Mouse (Mus musculus) kidney, postnatal 0 days (tissue): ENCODE measurements around the gene Cux2. TPM values are rescaled to one million over a fixed set of nuclear protein-coding genes. Genes with fewer than 3 reads are reported as not detected.

Source experiments
- ATAC-seq: fragments of 200-750 bp; cut with Nextera tagmentation; replicated peaks from 2 replicates; pipeline ENCODE4 v1.8.0; 2017; ENCODE audit warnings: low read depth, moderate number of reproducible peaks, moderate TSS enrichment, moderate library complexity; ENCODE audit not compliant: low FRiP score
- DNase-seq: peaks from one replicate; pipeline ENCODE4 v3.0.0-alpha.2; 2016; ENCODE audit warnings: low spot score
- H3K27ac ChIP-seq: fragments of 300-500 bp; sonication (generic); 2 replicates; pipeline ENCODE4 v1.5.1; 2014; ENCODE audit warnings: mild to moderate bottlenecking
- H3K27me3 ChIP-seq: fragments of 300-500 bp; sonication (generic); 2 replicates; pipeline ENCODE4 v1.6.1; 2014; ENCODE audit warnings: low read length, mixed read lengths; ENCODE audit not compliant: insufficient read depth
- H3K36me3 ChIP-seq: fragments of 300-500 bp; sonication (generic); 2 replicates; pipeline ENCODE4 v1.6.1; 2014; ENCODE audit warnings: low read length, mixed read lengths; ENCODE audit not compliant: insufficient read depth
- H3K4me1 ChIP-seq: fragments of 300-500 bp; sonication (generic); replicated peaks from 2 replicates; pipeline ENCODE4 v1.6.1; 2014; ENCODE audit warnings: antibody characterized with exemption, low read length, mixed read lengths; ENCODE audit not compliant: insufficient read depth
- H3K4me2 ChIP-seq: fragments of 300-500 bp; sonication (generic); 2 replicates; pipeline ENCODE4 v1.6.1; 2014; ENCODE audit warnings: mild to moderate bottlenecking, low read length, moderate library complexity, mixed read lengths
- H3K4me3 ChIP-seq: fragments of 300-500 bp; sonication (generic); replicated peaks from 2 replicates; pipeline ENCODE4 v1.5.1; 2014; ENCODE audit warnings: low read depth, low read length
- H3K9ac ChIP-seq: fragments of 300-500 bp; sonication (generic); 2 replicates; pipeline ENCODE4 v1.6.1; 2014; ENCODE audit warnings: low read depth, low read length
- H3K9me3 ChIP-seq: fragments of 300-500 bp; sonication (generic); replicated peaks from 2 replicates; pipeline ENCODE4 v1.6.1; 2016; ENCODE audit warnings: low read length, inconsistent platforms, mixed read lengths
- CTCF ChIP-seq: IDR thresholded peaks from 2 replicates; pipeline ENCODE4 v1.5.1; 2016; ENCODE audit warnings: antibody characterized with exemption, low read depth, mild to moderate bottlenecking, moderate library complexity
- WGBS: fragments of 180-500 bp; shearing (Covaris S2); extraction: QIAGEN DNeasy Blood & Tissue Kit; methylation state at CpG from one replicate; pipeline ENCODE4 v1.1.7; 2014; 5-methylcytosine and 5-hydroxymethylcytosine counted together
- polyA plus RNA-seq: library from polyadenylated mRNA; unstranded; fragments of >200 nt; fragmentation: Nextera tagmentation; extraction: Ambion mirVana; gene quantifications from 2 replicates; pipeline ENCODE4 v1.2.1, GENCODE M21; 2015

The Cux2 gene
- polyA plus RNA-seq, 1 experiment from 2014 or later: 5.9 TPM

DNA sequence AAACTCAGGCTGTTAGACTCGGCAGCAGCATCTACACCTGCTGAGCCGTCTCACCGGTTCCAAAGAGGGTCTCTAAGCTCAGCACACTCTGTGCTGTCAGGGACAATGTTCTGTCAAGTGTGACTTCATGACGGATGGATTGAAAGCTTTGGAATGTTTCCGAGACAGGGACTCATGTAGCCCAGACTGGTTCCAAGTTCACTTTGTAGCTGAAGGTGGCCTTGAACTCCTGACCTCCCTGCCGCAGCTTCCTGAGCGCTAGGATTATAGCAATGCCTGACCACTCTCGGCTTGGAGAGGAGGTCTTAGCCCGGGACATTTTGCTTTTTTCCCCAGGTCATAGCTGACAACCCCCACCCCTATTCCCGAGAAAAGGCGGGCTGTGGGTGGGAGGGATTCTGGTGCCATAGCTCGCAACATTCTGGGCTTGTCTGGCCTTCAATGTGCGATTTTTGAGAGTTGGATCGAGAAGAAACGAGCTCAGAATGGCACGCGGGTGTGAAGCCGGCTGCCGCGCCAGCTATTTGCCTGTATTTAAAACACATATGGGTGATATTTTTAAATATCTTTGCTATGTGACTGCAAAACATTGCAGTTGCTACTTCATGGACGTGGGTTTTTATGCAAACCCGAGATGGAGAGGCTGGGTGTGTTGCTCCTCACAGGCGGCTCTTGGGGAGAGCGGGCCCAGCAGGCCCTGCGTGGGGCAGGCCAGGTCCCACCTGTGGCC lies 13.5 kb upstream of the Cux2 start:
- no peak overlapping the region for H3K4me3 ChIP-seq
- no peaks in the 10 kb centered on the region for H3K27me3 ChIP-seq
- H3K4me2 ChIP-seq: no peak overlapping the region
- no peaks in the 10 kb centered on the region for H3K36me3 ChIP-seq
- TF ChIP-seq CTCF: no peak
- no peak for ATAC-seq
- no peaks in the 10 kb centered on the region for H3K9me3 ChIP-seq
- 65% methylated on average over 25 of the region's 25 CpGs for WGBS
- H3K4me1 ChIP-seq: no peaks in the 10 kb centered on the region; the same call in 1 of the 2 replicates
- H3K27ac ChIP-seq: no peak overlapping the region
- H3K9ac ChIP-seq: no peak overlapping the region
- DNase-seq: no peak

DNA sequence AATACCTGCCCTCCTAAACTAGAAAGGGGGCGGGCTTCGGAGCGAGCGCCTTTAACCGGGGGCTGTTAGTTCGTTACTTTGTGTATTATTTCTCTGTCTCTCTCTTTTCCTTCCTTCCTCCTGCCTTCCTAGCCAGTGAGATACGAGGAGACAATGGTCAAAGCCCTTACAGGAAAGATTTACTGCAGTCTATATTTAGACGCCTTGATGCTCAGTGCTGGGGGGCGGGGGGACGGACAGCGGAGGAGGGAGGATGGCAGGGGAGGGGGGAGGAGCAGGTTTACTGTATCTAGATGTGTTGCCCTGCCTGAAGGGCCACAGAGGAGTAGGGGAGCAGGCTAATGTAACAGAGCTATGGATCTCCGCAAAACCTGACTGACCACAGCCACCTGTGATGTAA lies 12.6 kb upstream of the Cux2 start:
- DNase-seq (peak; percentile 40), ATAC-seq (0 out of 2 replicates have a peak, but pooled peaks have one; percentile 23)
- H3K9ac ChIP-seq: no peak overlapping the region
- TF ChIP-seq CTCF: no peak
- peak overlapping the region; percentile 43 for H3K4me2 ChIP-seq
- 0 out of 2 replicates have a peak overlapping the region, but pooled peaks have one; percentile 7 for H3K4me3 ChIP-seq
- no peaks in the 10 kb centered on the region; the same call in 1 of the 2 replicates for H3K4me1 ChIP-seq
- H3K36me3 ChIP-seq: no peaks in the 10 kb centered on the region
- no peaks in the 10 kb centered on the region for H3K27me3 ChIP-seq
- no peak overlapping the region for H3K27ac ChIP-seq
- H3K9me3 ChIP-seq: no peaks in the 10 kb centered on the region
- WGBS: 9% methylated on average over 12 of the region's 12 CpGs

DNA sequence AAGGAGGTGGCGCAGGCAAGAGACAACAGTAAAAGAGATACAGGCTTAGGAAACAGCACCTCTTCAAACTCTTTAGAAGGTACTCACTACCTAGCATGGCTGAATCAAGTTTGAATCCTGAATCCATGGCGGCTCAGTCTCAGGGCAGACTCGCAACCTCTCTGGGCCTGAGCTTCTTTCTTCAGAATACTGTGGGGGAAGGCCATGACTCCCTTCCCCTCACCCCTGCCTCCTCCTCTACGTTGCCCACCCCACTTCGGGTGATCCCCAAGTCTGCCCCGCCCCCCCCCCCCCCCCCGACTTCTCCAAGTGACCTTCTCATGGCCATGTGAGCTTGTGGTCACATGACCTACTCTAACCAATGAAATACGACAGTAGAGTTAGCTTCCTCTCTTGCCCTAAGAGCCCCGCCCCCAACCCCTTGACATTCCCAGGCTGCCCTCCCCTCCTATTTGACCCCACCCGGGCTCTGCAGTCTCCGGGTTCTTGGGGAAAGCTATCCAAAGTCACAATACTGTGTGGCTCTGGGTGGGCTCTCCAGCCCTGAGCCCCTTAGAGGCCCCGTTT lies 10.9 kb upstream of the Cux2 start:
- Histone ChIP-seq H3K27me3 (no peaks in the 10 kb centered on the region), H3K4me3 (no peak overlapping the region), H3K4me1 (no peaks in the 10 kb centered on the region; the same call in 1 of the 2 replicates), H3K9ac (no peak overlapping the region), H3K36me3 (no peaks in the 10 kb centered on the region), H3K27ac (no peak overlapping the region), H3K9me3 (no peaks in the 10 kb centered on the region), H3K4me2 (no peak overlapping the region)
- WGBS: 31% methylated on average over 11 of the region's 12 CpGs
- no peak for TF ChIP-seq CTCF
- peak; percentile 64 for DNase-seq
- ATAC-seq: no peak

DNA sequence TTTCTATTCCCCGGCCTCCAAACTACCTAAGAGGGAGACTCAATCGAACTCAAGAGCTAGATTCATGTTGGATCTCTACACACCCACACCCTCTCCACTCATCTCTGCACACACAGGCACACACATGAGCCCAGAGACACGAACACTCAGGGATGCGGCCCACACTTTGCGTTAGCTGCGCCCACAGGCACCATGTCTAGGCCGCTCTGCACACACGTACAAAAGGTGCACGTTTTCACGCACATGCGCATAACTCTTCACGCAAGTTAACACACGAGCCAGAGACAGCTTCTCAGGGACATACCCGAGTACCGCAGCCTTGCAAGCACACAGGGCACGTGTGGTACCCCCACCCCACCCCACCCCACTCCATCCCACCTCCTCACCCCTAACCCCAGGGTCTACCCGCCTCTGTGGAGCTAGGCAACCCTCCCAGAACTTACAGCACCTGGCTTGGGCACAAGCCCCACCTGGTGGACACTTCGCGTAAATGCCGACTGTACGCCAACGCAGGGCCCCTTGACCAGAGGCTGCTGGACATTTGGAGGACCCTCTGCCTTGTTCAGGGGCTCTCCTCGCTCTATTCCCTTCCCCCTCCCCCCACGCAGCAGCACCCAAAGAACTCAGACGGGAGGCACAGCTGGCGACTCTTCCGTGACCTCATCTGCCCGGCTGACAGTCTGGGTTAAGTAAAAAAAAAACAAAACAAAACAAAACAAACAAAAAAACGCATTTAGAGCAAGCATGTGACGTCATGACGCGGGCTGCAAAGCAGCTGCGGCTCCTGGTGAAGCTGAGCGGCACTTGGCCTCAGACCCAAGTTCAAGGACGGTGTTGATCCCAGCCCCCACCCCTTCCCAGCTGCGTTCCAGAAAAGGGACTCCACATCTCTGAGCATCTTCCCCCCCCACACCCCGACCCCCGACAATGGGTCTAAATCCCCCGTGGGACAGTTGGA lies 9.4 kb upstream of the Cux2 start:
- Histone ChIP-seq H3K4me1 (no peaks in the 10 kb centered on the region; the same call in 1 of the 2 replicates), H3K4me3 (peak overlapping the region; percentile 26), H3K36me3 (no peaks in the 10 kb centered on the region), H3K9me3 (no peaks in the 10 kb centered on the region), H3K27ac (no peak overlapping the region), H3K9ac (peak overlapping the region; percentile 51), H3K4me2 (peak overlapping the region; percentile 68), H3K27me3 (no peaks in the 10 kb centered on the region)
- 27% methylated on average over 38 of the region's 39 CpGs for WGBS
- peak; percentile 54; the same call in 1 of the 2 replicates for ATAC-seq
- DNase-seq: peak; percentile 86
- TF ChIP-seq CTCF: peak; percentile 87

DNA sequence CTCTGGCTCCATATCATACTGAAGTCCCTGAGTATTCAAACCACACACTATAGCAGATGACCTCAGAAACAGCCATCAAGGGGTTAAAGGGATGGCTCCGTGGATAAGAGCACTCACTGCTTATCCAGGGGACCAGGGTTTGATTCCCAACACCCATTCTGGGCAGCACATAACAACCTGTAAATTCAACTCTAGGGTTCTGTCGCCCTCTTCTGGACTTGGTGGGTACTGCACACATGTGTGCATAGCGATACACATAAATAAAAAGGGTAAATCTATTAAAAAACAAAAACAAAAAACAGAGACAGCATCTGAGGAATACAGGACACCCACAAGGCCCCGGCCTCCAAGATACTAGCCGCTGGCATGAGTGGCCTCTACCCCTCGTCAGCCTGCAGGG lies 7.7 kb upstream of the Cux2 start:
- Histone ChIP-seq H3K9me3 (no peaks in the 10 kb centered on the region), H3K27ac (no peak overlapping the region), H3K36me3 (no peaks in the 10 kb centered on the region), H3K4me2 (no peak overlapping the region), H3K4me1 (no peaks in the 10 kb centered on the region; the same call in 1 of the 2 replicates), H3K9ac (no peak overlapping the region), H3K27me3 (no peaks in the 10 kb centered on the region), H3K4me3 (no peak overlapping the region)
- TF ChIP-seq CTCF: peak; percentile 57
- ATAC-seq (no peak), DNase-seq (no peak)
- 69% methylated on average over 6 of the region's 6 CpGs for WGBS

DNA sequence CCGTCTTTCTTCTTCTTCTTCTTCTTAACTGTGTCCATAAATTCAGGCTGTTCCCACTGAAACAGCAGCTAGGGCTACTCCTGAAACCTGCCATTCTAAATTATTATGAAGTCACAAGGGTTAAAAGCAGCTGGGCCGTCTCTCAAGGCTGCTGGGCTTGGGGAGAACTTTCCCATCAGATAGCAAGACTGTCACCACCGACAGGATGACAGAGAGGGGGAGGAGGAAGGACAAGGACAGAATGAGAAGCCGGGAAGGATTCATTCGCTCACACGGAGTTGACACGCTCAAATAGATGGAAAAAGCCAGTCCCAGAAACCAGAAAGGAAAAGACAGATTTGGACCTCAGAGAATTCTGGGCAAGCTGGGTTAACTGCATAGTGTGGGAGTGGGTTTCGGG lies 6.7 kb upstream of the Cux2 start:
- 47% methylated on average over 8 of the region's 8 CpGs for WGBS
- Histone ChIP-seq H3K9ac (no peak overlapping the region), H3K4me3 (no peak overlapping the region), H3K4me1 (no peaks in the 10 kb centered on the region), H3K36me3 (no peaks in the 10 kb centered on the region), H3K9me3 (no peaks in the 10 kb centered on the region), H3K27ac (no peak overlapping the region), H3K4me2 (no peak overlapping the region), H3K27me3 (no peaks in the 10 kb centered on the region)
- DNase-seq (no peak), ATAC-seq (no peak)
- TF ChIP-seq CTCF: no peak
